Mouse (Mus musculus) left cerebral cortex, adult 2 months (tissue): ENCODE results near the gene Sp6. TPM values are rescaled to one million over a fixed set of nuclear protein-coding genes. Genes with fewer than 3 reads are reported as not detected.

Source experiments
- DNase-seq, 2 experiments: peaks; one replicate each; pipeline ENCODE4 v3.0.0; 2021 to 2022; ENCODE audit warnings: low spot score in 2 of 2, mixed read lengths in 1 of 2; ENCODE audit errors: extremely low spot score in 1 of 2
- H3K27ac ChIP-seq: fragments of 200-600 bp; 2 replicates; pipeline ENCODE4 v1.8.1; 2022
- H3K4me3 ChIP-seq: fragments of 200-600 bp; 2 replicates; pipeline ENCODE4 v1.8.1; 2022
- CTCF ChIP-seq: fragments of 200-600 bp; IDR thresholded peaks from 2 replicates; pipeline ENCODE4 v1.8.1; 2022; ENCODE audit warnings: antibody characterized with exemption, mild to moderate bottlenecking, moderate library complexity
- intact Hi-C: fragments of 180-260 bp; cut with DNase I; formaldehyde crosslinking; loops from one replicate; pipeline ENCODE4 v1.15.1; 2025
- long read RNA-seq, 2 experiments: library from polyadenylated mRNA; stranded (forward); transcript quantifications; one replicate each; pipeline ENCODE4 v2.0.0; 2021; ENCODE audit warnings: borderline mapping rate in 2 of 2
- total RNA-seq, 2 experiments: library from RNA; stranded (reverse); gene quantifications; 2 replicates each; pipeline ENCODE4 v1.2.3; 2021

Sp6 gene
- 1 to 10 TPM in 1 of 2 experiments, under 1 TPM in 1; 0.91 to 1.8 TPM for total RNA-seq
- long read RNA-seq, experiment 1, partial matches to known transcripts, result 0 of 5 reads
- long read RNA-seq, experiment 1, other reads (novel, unspliced or antisense), result 4 of 5 reads
- long read RNA-seq, experiment 2, partial matches to known transcripts, result 0 of 1 reads
- long read RNA-seq, experiment 2, other reads (novel, unspliced or antisense), result 1 of 1 reads

GRCm38 (mm10) chr11:97013121-97013670, at the start of gene Sp6:
Gene Sp6, plus strand, starts transcription at chr11:97013394.
- no peak within 1 kb of the TSS for H3K4me3 ChIP-seq
- DNase-seq, result no peak

GRCm38 (mm10) chr11:96963580-96963979, 49.6 kb upstream of the Sp6 start:
- peak; percentile 84 to 91 for DNase-seq
- intact Hi-C loops, result loop anchor here (1.0 to 2.0 kb wide), 2 partner anchors 47 to 97 kb away; partner anchors contain the start of gene Cdk5rap3
- Histone ChIP-seq H3K27ac (no peak overlapping the region), H3K4me3 (no peak overlapping the region)
- TF ChIP-seq CTCF, result peak; percentile 92

More at GRCm38 (mm10) chr11:97013121-97013670, at the start of gene Sp6:
- no peak for TF ChIP-seq CTCF
- H3K27ac ChIP-seq, result no peak within 1 kb of the TSS
- intact Hi-C loops, result no loop called here

GRCm38 (mm10) chr11:96966172-96966571, 47.0 kb upstream of the Sp6 start:
- DNase-seq, result no peak

GRCm38 (mm10) chr11:96966914-96967543, 46.2 kb upstream of the Sp6 start:
- Histone ChIP-seq H3K27ac (peak overlapping the region; percentile 65), H3K4me3 (peak overlapping the region; percentile 18)
- no peak for DNase-seq
- TF ChIP-seq CTCF, result no peak
- intact Hi-C loops, result no loop called here

More at GRCm38 (mm10) chr11:96966172-96966571, 47.0 kb upstream of the Sp6 start:
- intact Hi-C loops, result no loop called here
- no peak overlapping the region for H3K4me3 ChIP-seq
- TF ChIP-seq CTCF, result no peak
- H3K27ac ChIP-seq, result no peak overlapping the region

GRCm38 (mm10) chr11:96967544-96968269, 45.5 kb upstream of the Sp6 start:
- TF ChIP-seq CTCF, result no peak
- Histone ChIP-seq H3K27ac (no peak overlapping the region; the same call in 1 of the 2 replicates), H3K4me3 (no peak overlapping the region)
- intact Hi-C loops, result no loop called here
- DNase-seq, result no peak

- no peak for TF ChIP-seq CTCF
- Histone ChIP-seq H3K27ac (peak overlapping the region; percentile 68; the same call in 1 of the 2 replicates), H3K4me3 (no peak overlapping the region)
- intact Hi-C loops, result no loop called here
- no peak for DNase-seq
These were observed 44.7 kb upstream of the Sp6 start for GRCm38 (mm10) chr11:96968476-96968875.

GRCm38 (mm10) chr11:96969280-96969722, 43.9 kb upstream of the Sp6 start:
- intact Hi-C loops, result no loop called here
- no peak overlapping the region for H3K4me3 ChIP-seq
- no peak for TF ChIP-seq CTCF
- peak overlapping the region; percentile 68 for H3K27ac ChIP-seq
- no peak for DNase-seq

- TF ChIP-seq CTCF, result no peak
- Histone ChIP-seq H3K27ac (peak overlapping the region; percentile 68), H3K4me3 (no peak overlapping the region)
- intact Hi-C loops, result no loop called here
- no peak for DNase-seq
These were observed 43.4 kb upstream of the Sp6 start for GRCm38 (mm10) chr11:96969746-96970145.

GRCm38 (mm10) chr11:96970341-96970740, 42.9 kb upstream of the Sp6 start:
- peak overlapping the region; percentile 68 for H3K27ac ChIP-seq
- H3K4me3 ChIP-seq, result no peak overlapping the region
- intact Hi-C loops, result no loop called here
- TF ChIP-seq CTCF, result no peak
- DNase-seq, result no peak

GRCm38 (mm10) chr11:96972906-96973305, 40.3 kb upstream of the Sp6 start:
- intact Hi-C loops, result no loop called here
- TF ChIP-seq CTCF, result no peak

GRCm38 (mm10) chr11:96973426-96973964, 39.7 kb upstream of the Sp6 start:
- peak overlapping the region; percentile 77 for H3K27ac ChIP-seq
- no peak for TF ChIP-seq CTCF

More at GRCm38 (mm10) chr11:96972906-96973305, 40.3 kb upstream of the Sp6 start:
- H3K27ac ChIP-seq, result peak overlapping the region; percentile 77; the same call in 1 of the 2 replicates
- DNase-seq, result no peak
- H3K4me3 ChIP-seq, result no peak overlapping the region

More at GRCm38 (mm10) chr11:96973426-96973964, 39.7 kb upstream of the Sp6 start:
- H3K4me3 ChIP-seq, result no peak overlapping the region
- intact Hi-C loops, result no loop called here
- DNase-seq, result no peak
